Mouse (Mus musculus) midbrain, embryonic 13.5 days (tissue): ENCODE results near the gene Rfx8. TPM values are rescaled to one million over a fixed set of nuclear protein-coding genes. Genes with fewer than 3 reads are reported as not detected.

ENCODE experiments used
- ATAC-seq: fragments of 200-750 bp; cut with Nextera tagmentation; 2 replicates; pipeline ENCODE4 v1.8.0; 2017; ENCODE audit warnings: mild to moderate bottlenecking, moderate TSS enrichment, moderate library complexity
- H3K27ac ChIP-seq: fragments of 300-500 bp; sonication (generic); 2 replicates; pipeline ENCODE4 v1.5.1; 2015; ENCODE audit warnings: inconsistent platforms, mild to moderate bottlenecking, moderate library complexity
- H3K27me3 ChIP-seq: fragments of 300-500 bp; sonication (generic); 2 replicates; pipeline ENCODE4 v1.6.1; 2015; ENCODE audit warnings: mild to moderate bottlenecking, inconsistent platforms
- H3K36me3 ChIP-seq: fragments of 300-500 bp; sonication (generic); 2 replicates; pipeline ENCODE4 v1.6.1; 2015; ENCODE audit warnings: mild to moderate bottlenecking, inconsistent platforms
- H3K4me1 ChIP-seq: fragments of 300-500 bp; sonication (generic); replicated peaks from 2 replicates; pipeline ENCODE4 v1.6.1; 2015; ENCODE audit warnings: inconsistent platforms
- H3K4me2 ChIP-seq: fragments of 300-500 bp; sonication (generic); replicated peaks from 2 replicates; pipeline ENCODE4 v1.6.1; 2015; ENCODE audit warnings: moderate library complexity, mild to moderate bottlenecking, inconsistent platforms
- H3K4me3 ChIP-seq: fragments of 300-500 bp; sonication (generic); replicated peaks from 2 replicates; pipeline ENCODE4 v1.5.1; 2015; ENCODE audit warnings: mild to moderate bottlenecking, inconsistent platforms
- H3K9ac ChIP-seq: fragments of 300-500 bp; sonication (generic); replicated peaks from 2 replicates; pipeline ENCODE4 v1.6.1; 2015; ENCODE audit warnings: mild to moderate bottlenecking, inconsistent platforms
- H3K9me3 ChIP-seq: fragments of 300-500 bp; sonication (generic); 2 replicates; pipeline ENCODE4 v1.6.1; 2016; ENCODE audit warnings: mild to moderate bottlenecking, inconsistent platforms
- WGBS: fragments of 180-500 bp; shearing (Covaris S2); methylation state at CpG from one replicate; pipeline ENCODE4 v1.1.7; 2015; 5-methylcytosine and 5-hydroxymethylcytosine counted together
- polyA plus RNA-seq: library from polyadenylated mRNA; unstranded; fragments of >200 nt; fragmentation: Nextera tagmentation; extraction: Ambion mirVana; gene quantifications from 2 replicates; pipeline ENCODE4 v1.2.1, GENCODE M21; 2015

Rfx8 gene
- polyA plus RNA-seq, 1 experiment from 2014 or later, result 0.28 TPM

DNA sequence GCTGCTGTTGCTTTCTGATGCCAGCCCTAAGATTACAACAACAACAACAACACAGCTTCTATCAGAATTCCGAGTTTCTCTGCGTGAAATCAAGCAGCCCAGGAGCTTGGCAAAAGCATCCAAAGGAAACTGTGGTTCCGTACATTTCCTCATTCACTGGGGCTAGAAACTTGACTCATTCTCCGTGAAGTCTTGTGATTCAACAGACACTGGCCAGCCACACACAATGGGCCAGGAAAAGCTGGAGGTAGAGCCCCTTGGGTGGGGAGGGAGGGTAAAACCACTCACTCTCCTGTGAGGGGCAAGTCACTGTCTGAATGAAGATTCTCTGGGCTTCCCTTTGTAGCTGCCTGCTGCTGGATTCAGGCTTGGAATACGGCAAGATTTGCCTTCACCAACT is 84.6 kb downstream of the Rfx8 start:
- no peaks in the 10 kb centered on the region for H3K27me3 ChIP-seq
- no peak overlapping the region for H3K9ac ChIP-seq
- no peaks in the 10 kb centered on the region for H3K9me3 ChIP-seq
- H3K27ac ChIP-seq, result no peak overlapping the region
- ATAC-seq, result no peak
- no peak overlapping the region for H3K4me3 ChIP-seq
- peaks cover 11% of the 10 kb centered on the region; the same call in 1 of the 2 replicates for H3K4me1 ChIP-seq
- WGBS, result 26% methylated on average over 5 of the region's 5 CpGs
- no peak overlapping the region for H3K4me2 ChIP-seq
- H3K36me3 ChIP-seq, result no peaks in the 10 kb centered on the region

DNA sequence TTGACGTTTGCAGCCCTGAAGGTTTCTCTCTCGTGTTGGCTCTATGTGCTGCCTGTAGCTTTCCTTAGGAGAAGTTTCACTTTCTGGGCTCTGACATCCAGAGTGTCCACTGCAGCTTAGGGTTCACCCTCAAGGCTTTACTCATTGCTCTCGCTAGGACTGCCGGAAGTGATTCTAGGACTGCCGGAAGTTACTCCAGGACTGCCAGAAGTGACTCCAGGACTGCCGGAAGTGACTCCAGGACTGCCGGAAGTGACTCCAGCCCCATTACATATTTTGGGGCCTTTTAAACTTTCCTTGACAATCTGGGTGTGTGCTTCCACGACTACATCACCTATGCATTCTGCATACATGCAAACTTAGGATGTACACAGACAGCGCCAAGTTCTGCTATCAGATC is 92.2 kb downstream of the Rfx8 start:
- ATAC-seq, result no peak
- Histone ChIP-seq H3K27me3 (no peaks in the 10 kb centered on the region), H3K27ac (no peak overlapping the region), H3K36me3 (no peaks in the 10 kb centered on the region), H3K9ac (no peak overlapping the region), H3K9me3 (no peaks in the 10 kb centered on the region), H3K4me2 (no peak overlapping the region), H3K4me1 (no peaks in the 10 kb centered on the region), H3K4me3 (no peak overlapping the region)
- 87% methylated on average over 9 of the region's 9 CpGs for WGBS

DNA sequence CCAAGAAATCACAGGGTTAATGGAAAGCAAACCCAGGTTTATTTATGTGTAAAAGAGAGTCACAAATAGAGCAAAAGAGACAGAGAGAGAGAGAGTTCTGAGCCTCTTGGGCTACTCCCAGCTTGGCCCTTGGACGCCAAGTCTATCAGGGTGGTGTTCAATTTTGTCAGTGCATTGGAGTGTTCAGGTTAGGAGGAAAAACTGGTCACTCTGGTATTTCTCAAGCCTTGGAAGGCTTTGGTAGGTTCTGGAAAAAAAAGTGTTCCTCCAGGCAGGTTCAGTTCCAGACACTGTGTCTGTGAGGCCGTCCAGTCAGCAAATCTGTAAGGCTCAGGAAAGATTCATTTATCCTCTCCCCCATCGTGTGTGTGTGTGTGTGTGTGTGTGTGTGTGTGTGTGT is 95.3 kb downstream of the Rfx8 start:
- no peaks in the 10 kb centered on the region for H3K9me3 ChIP-seq
- no peak overlapping the region for H3K27ac ChIP-seq
- H3K4me2 ChIP-seq, result no peak overlapping the region
- H3K4me3 ChIP-seq, result no peak overlapping the region
- 0 out of 2 replicates have a peak, but pooled peaks cover 2% of the 10 kb centered on the region for H3K36me3 ChIP-seq
- no peaks in the 10 kb centered on the region for H3K27me3 ChIP-seq
- no peak overlapping the region for H3K9ac ChIP-seq
- 68% methylated on average over 3 of the region's 3 CpGs for WGBS
- ATAC-seq, result no peak
- H3K4me1 ChIP-seq, result no peaks in the 10 kb centered on the region

DNA sequence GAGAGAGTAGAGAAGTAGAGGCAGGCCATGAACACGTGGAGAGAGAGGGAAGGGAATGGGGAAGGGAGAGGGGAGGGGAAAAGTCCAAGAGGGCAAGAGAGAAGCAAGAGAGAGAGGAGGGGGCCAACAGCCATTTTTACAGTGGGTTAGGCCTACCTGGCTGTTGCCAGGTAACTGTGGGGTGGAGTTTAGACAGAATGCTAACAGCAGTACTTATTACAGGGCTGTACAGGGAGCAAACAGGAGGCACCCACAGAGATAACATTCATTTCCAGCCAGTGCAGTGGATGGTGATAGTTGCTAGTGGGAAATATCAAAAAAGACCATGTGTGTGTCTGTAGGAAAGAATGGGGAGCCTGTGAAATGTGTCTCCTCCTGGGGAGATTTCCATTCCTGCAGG is 97.1 kb downstream of the Rfx8 start:
- no peaks in the 10 kb centered on the region for H3K9me3 ChIP-seq
- ATAC-seq, result no peak
- no peak overlapping the region for H3K27ac ChIP-seq
- 50% methylated on average over 1 of the region's 1 CpGs for WGBS
- H3K9ac ChIP-seq, result no peak overlapping the region
- H3K4me3 ChIP-seq, result no peak overlapping the region
- H3K4me2 ChIP-seq, result no peak overlapping the region
- H3K4me1 ChIP-seq, result no peaks in the 10 kb centered on the region
- H3K27me3 ChIP-seq, result no peaks in the 10 kb centered on the region
- 0 out of 2 replicates have a peak, but pooled peaks cover 2% of the 10 kb centered on the region for H3K36me3 ChIP-seq

DNA sequence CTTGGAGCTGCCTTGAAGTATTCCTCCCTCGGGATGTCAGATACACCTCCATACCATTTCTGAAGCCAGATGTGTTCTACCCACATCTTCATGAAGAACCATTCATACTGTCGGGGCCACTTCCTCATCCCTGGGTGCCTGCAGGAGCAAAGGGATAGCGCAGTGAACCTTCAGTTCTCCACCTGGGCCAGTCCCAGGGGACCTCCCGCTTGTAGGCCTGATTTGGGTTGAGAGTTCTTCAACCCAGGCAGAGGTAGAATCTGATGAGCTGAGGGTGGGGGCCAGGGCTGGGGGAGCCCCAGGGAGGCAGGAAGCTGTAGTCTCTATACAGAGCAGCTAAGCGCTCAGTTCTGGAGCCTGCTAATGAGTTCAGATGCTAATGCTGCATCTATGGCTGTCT is 97.7 kb downstream of the Rfx8 start:
- ATAC-seq, result no peak
- H3K9ac ChIP-seq, result no peak overlapping the region
- H3K27ac ChIP-seq, result no peak overlapping the region
- H3K4me1 ChIP-seq, result peaks cover 4% of the 10 kb centered on the region; the same call in 1 of the 2 replicates
- no peaks in the 10 kb centered on the region for H3K27me3 ChIP-seq
- no peaks in the 10 kb centered on the region for H3K9me3 ChIP-seq
- no peak overlapping the region for H3K4me2 ChIP-seq
- no peak overlapping the region for H3K4me3 ChIP-seq
- WGBS, result 92% methylated on average over 5 of the region's 5 CpGs
- H3K36me3 ChIP-seq, result 0 out of 2 replicates have a peak, but pooled peaks cover 2% of the 10 kb centered on the region

DNA sequence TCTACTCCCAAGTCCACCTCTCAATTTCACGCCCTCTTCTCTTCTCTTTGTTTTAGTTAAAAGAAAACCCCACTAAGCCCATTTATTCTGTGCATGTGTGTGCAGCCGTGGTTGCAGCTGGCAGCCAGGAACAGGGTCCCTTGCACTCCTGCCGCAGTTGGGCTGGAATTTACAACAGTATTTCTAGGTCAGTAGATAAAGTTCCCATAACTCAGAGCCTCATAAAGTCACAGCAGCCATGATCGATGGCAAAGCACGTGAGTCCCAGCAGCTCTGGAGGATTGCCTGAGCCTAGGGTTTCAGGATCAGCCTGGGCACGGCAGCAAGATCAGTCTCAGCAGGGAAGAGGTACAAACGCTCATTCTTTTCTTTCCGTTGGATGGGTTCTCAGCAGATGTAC is 102.3 kb downstream of the Rfx8 start:
- 33% methylated on average over 8 of the region's 8 CpGs for WGBS
- peaks cover 4% of the 10 kb centered on the region for H3K4me1 ChIP-seq
- no peak overlapping the region for H3K27ac ChIP-seq
- H3K9ac ChIP-seq, result no peak overlapping the region
- H3K27me3 ChIP-seq, result no peaks in the 10 kb centered on the region
- no peaks in the 10 kb centered on the region for H3K9me3 ChIP-seq
- no peak overlapping the region for H3K4me3 ChIP-seq
- no peak for ATAC-seq
- 0 out of 2 replicates have a peak, but pooled peaks cover 2% of the 10 kb centered on the region for H3K36me3 ChIP-seq
- no peak overlapping the region for H3K4me2 ChIP-seq

DNA sequence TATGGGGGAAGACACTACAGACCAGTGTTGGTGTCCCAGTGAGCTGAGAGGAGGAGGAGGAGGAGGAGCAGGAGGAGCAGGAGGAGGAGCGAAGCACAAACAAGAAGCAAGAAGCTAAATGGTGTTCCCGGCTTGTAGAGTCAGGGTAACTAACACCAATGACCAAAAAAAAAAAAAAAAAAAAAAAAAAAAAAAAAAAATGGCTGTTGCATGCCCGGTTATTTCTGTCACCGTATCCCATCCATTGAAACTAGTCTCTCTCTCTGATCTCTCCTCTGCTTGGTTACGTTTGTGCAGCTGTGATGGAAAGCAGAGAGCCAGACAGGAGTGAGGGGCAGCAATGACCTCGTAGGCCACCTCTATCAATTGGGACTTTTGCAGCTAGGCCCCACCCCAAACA is 105.3 kb downstream of the Rfx8 start:
- 69% methylated on average over 6 of the region's 6 CpGs for WGBS
- no peak overlapping the region for H3K27ac ChIP-seq
- H3K9ac ChIP-seq, result no peak overlapping the region
- no peak overlapping the region for H3K4me2 ChIP-seq
- H3K27me3 ChIP-seq, result no peaks in the 10 kb centered on the region
- no peak overlapping the region for H3K4me3 ChIP-seq
- no peak for ATAC-seq
- H3K36me3 ChIP-seq, result 0 out of 2 replicates have a peak, but pooled peaks cover under 1% of the 10 kb centered on the region
- H3K4me1 ChIP-seq, result peaks cover 4% of the 10 kb centered on the region
- no peaks in the 10 kb centered on the region for H3K9me3 ChIP-seq

Other genes with a start within 250 kb of the Rfx8 start
- 7.2 and 7.8 TPM in 2 replicates for gene Tbc1d8, start 242.2 kb downstream of the Rfx8 start, polyA plus RNA-seq
- gene Cnot11, start 186.0 kb downstream of the Rfx8 start, polyA plus RNA-seq, result 13.4 and 16.4 TPM in 2 replicates
- 22.8 and 23.1 TPM in 2 replicates for gene Rnf149, start 143.6 kb downstream of the Rfx8 start, polyA plus RNA-seq
- gene Creg2, start 69.5 kb downstream of the Rfx8 start, polyA plus RNA-seq, result 3.7 and 3.8 TPM in 2 replicates
- gene Gm3646, start 84.3 kb upstream of the Rfx8 start, polyA plus RNA-seq, result not detected in 2 replicates
- 49.0 and 58.2 TPM in 2 replicates for gene Map4k4, start 179.9 kb upstream of the Rfx8 start, polyA plus RNA-seq